Mouse (Mus musculus) gastrocnemius, adult 8-10 months (tissue): Measurements from ENCODE around the gene Fam131a. TPM values are rescaled to one million over a fixed set of nuclear protein-coding genes. Genes with fewer than 3 reads are reported as not detected.

Experiments used
- DNase-seq, 2 experiments: peaks; one replicate each; pipeline ENCODE4 v3.0.0; 2022; ENCODE audit warnings: low spot score in 2 of 2
- total RNA-seq, 4 experiments: library from RNA; stranded (reverse); gene quantifications; 2 replicates each; pipeline ENCODE4 v1.2.4; 2022

Fam131a gene
- total RNA-seq, 4 experiments from 2014 or later: 48.8 to 74.6 (median 59.1) TPM

DNA sequence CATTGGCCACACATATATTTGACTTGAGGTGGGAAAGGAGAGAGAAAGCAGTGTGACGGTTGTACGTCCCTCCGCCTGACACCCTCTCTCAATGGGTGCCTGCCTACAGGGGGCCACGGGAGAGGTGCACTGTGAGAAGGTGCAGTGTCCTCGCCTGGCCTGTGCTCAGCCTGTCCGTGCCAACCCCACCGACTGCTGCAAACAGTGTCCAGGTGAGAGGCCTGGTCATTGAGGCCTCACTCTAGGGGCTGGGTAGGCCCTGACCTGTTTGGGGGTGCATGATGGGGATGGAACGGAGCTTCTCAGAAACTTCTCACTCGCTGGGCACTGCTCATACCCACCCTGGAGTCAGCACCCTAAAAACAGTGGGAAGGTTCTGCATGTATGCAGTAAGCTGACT is 46.8 kb downstream of the Fam131a start:
- no peak for DNase-seq

DNA sequence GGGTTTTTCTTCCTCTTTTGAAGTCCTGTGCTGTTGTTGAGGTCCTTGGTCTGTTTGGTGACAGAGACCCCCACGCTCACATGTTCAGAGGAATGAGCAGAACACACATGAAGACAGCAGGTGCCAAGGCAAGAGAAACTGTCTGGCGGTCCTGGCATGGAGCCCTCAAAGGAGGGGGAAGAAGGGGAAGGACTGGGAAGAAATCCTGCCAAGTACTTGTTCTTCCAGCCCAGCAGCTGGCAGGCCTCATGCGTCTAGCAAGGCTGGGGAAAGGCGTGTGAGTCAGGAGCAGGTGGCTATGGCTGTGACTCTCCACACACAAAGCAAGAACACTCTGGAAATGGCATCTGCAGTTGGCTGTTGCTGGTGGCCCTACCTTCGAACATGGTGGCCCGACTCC is 53.6 kb downstream of the Fam131a start:
- DNase-seq: peak; percentile 62 to 68

DNA sequence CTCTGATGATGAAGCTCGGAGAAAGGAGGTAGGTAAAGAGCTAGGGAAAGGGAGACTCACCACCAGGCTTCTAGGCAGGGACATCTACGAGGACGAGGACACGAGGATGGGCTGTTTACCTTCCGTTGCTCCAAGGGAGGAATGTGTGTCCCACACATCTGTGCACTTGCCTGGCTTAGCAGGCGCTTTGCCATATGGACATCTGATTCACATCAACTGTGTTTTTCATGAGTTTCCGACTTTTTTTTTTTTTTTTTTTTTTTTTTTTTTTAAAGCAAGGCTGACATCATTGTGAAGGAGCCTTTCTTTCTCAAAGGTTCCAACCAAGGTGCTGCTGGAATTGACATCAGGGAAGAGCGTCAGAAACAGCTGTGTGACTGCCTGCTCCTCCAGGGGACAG is 57.5 kb downstream of the Fam131a start:
- DNase-seq: no peak

Other genes starting within 250 kb of the Fam131a start
- 10 to 100 TPM; 53.8 to 71.3 (median 68.1) TPM for gene Eif2b5, start 194.4 kb upstream of the Fam131a start, total RNA-seq
- 10 to 100 TPM; 24.5 to 30.0 (median 27.2) TPM for gene Dvl3, start 176.3 kb upstream of the Fam131a start, total RNA-seq
- gene Ap2m1, start 157.8 kb upstream of the Fam131a start, total RNA-seq: 100 to 1,000 TPM; 113 to 138 (median 134) TPM
- gene Abcf3, start 144.7 kb upstream of the Fam131a start, total RNA-seq: 10 to 100 TPM; 55.9 to 75.5 (median 66.6) TPM
- under 1 TPM in 1 of 4 experiments, not detected in 3; 0.13 TPM for gene Vwa5b2, start 103.8 kb upstream of the Fam131a start, total RNA-seq
- gene Eef1akmt4, start 81.6 kb upstream of the Fam131a start, total RNA-seq: 1 to 10 TPM; 2.4 to 6.6 (median 4.4) TPM
- gene Gm49333, start 81.6 kb upstream of the Fam131a start, total RNA-seq: under 1 TPM in 1 of 4 experiments, not detected in 3; 0.09 TPM
- 10 to 100 TPM; 10.1 to 13.6 (median 12.2) TPM for gene Alg3, start 81.5 kb upstream of the Fam131a start, total RNA-seq
- 1 to 10 TPM in 1 of 4 experiments, under 1 TPM in 3; 0.41 to 1.5 (median 0.51) TPM for gene Camk2n2, start 72.0 kb upstream of the Fam131a start, total RNA-seq
- under 1 TPM in 3 of 4 experiments, not detected in 1; 0.12 to 0.40 (median 0.19) TPM for gene Ece2, start 63.4 kb upstream of the Fam131a start, total RNA-seq
- gene Psmd2, start 41.6 kb upstream of the Fam131a start, total RNA-seq: 100 to 1,000 TPM; 253 to 300 (median 286) TPM
- gene Eif4g1, start 24.9 kb upstream of the Fam131a start, total RNA-seq: 100 to 1,000 TPM; 448 to 476 (median 451) TPM
- gene Polr2h, start 24.4 kb downstream of the Fam131a start, total RNA-seq: 10 to 100 TPM in 2 of 4 experiments, 1 to 10 TPM in 2; 7.5 to 10.5 (median 9.9) TPM
- 1 to 10 TPM in 2 of 4 experiments, under 1 TPM in 2; 0.68 to 1.2 (median 1.1) TPM for gene Clcn2, start 24.5 kb downstream of the Fam131a start, total RNA-seq
- gene Chrd, start 39.9 kb downstream of the Fam131a start, total RNA-seq: 1 to 10 TPM; 1.3 to 2.9 (median 2.3) TPM
- gene Thpo, start 41.3 kb downstream of the Fam131a start, total RNA-seq: 1 to 10 TPM; 4.8 to 7.1 (median 6.2) TPM